Mouse (Mus musculus): ENCODE measurements at regions not wholly inside any gene's neighbourhood (a gene's known extent, or its start where the extent isn't known, plus 50 kb on each side); places are given as distances from the start of the nearest gene placed in this dataset.
"Not testable (repeated sequence)": the region's sequence is repeated elsewhere in the genome, so short reads cannot be mapped to it uniquely, and the experiment has no call there.

DNA sequence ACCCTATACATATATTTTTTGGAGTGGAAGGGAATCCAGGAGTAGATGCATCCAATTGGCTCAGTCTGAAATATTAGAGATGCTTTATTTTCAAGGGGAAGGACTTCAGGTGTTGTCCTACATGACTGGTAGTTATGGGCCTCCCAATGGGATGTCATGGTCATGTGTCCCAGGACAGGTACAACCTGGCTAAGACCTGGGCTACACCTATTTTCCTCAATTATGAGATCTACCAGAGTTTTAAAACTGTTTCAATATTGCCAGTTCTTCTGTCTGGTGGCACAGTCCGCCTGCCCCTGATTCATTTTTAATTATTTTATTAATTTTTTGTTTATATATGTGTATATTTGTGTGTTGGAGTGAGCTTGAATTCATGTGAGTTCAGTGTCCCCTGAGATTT, 481.6 kb upstream of the 9530002B09Rik start:
- in situ Hi-C loops (cut with MboI, MseI): loop anchor here (5.0 to 25.0 kb wide), 2 partner anchors 130 to 330 kb away; no protein-coding TSS in a partner anchor

DNA sequence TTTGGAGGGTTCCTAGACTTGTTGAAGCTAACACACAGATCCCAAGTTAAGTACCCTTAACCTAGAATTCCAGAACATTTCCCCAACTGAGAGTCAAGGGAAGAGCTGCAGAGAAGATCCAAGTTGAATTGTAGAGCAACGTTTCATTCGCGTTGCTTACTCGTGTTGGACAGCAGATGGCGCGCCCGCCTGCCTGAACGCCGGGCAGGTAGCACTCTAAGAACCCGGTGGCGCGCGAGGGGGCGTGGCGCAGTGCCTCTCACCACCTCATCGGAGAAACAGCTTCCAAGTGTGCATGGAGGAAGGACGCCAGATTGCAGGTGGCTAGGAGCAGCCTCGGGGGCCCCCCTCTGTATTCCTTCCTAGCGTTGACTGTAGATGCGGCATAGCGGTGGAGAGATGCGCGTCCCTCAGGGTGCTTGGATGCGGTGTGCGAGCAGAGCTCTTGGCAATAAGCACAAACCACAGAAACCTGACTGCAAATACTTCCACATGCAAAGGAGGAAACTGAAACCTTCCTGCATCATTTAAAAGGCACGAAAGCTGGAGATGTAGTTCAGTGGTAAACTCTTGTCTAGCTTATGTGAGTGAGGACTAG, 440.8 kb upstream of the 9530002B09Rik start:
- in situ Hi-C loops (cut with MboI, MseI): not testable (repeated sequence)

Data from T-helper 1 cell (primary cell).